Comparison of ENCODE assay signal across 14 mouse cellular contexts in the genomic region with DNA sequence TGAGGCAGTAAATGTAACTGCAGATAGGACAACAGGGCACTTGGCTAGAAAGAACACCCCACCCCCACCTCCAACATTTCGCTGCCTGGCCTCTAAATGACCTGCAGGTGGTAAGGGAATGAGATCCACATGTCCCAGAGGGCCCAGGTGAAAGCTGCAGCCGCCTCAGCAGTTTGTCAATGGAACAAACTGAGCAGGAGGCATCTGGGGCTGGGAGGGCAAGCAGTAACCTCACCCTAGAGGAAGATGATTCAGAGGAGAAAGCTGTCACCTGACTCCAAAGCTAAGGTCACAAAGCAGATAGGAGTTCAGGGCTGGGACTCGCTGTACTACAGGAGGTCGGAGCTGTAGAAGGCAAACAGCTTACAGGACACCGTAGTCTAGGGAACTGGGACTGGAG.
DNase-seq lines count a peak whose midpoint lies in the region; ATAC-seq and TF ChIP-seq lines count a peak whose summit lies in the region.
"Had no signal": no experiment of that assay in that cellular context is flagged by ENCODE, and none has a peak within 500 bp of the region (broad histone marks: within the 10 kb centered on the region; RNA-seq: fewer than 3 reads in every experiment).

No protein-coding gene starts in this region.

- 32% methylated on average over 5 of the region's 5 CpGs for WGBS in kidney, adult 2 months
- 36% methylated on average over 5 of the region's 5 CpGs for WGBS in kidney, embryonic 15.5 days
- 44% methylated on average over 5 of the region's 5 CpGs for WGBS in stomach, postnatal 0 days

- no peaks in the 10 kb centered on the region for H3K4me1 ChIP-seq in kidney, adult 2 months (ENCODE audit: control insufficient read depth, insufficient read depth, low read length)
- H3K4me1 ChIP-seq in kidney, embryonic 15.5 days, result no peaks in the 10 kb centered on the region
- H3K4me1 ChIP-seq in stomach, postnatal 0 days (replicated peaks; ENCODE audit: control insufficient read depth, insufficient read depth), result no peaks in the 10 kb centered on the region

- no peak overlapping the region for H3K4me2 ChIP-seq in kidney, embryonic 15.5 days
- H3K4me2 ChIP-seq in stomach, postnatal 0 days (replicated peaks; ENCODE audit: low read depth), result no peak overlapping the region
- H3K4me2 ChIP-seq: embryonic facial prominence, embryonic 13.5 days; forebrain, embryonic 12.5 days; limb, embryonic 12.5 days; lung, embryonic 14.5 days had no signal

- no peak for ATAC-seq in kidney, embryonic 15.5 days (replicated peaks; ENCODE audit: low FRiP score)
- ATAC-seq in stomach, postnatal 0 days (ENCODE audit: low FRiP score, low TSS enrichment), result peak; percentile 61; the same call in 1 of the 2 replicates

- TF ChIP-seq EP300 in stomach, postnatal 0 days (optimal IDR thresholded peaks at IDR 0.05), result no peak

- no peaks in the 10 kb centered on the region for H3K9me3 ChIP-seq in kidney, embryonic 15.5 days (replicated peaks)
- H3K9me3 ChIP-seq in stomach, postnatal 0 days (ENCODE audit: control insufficient read depth, low read length), result no peaks in the 10 kb centered on the region
- H3K9me3 ChIP-seq: embryonic facial prominence, embryonic 13.5 days; forebrain, embryonic 12.5 days; limb, embryonic 12.5 days had no signal

- H3K36me3 ChIP-seq in kidney, adult 2 months (ENCODE audit: control insufficient read depth, insufficient read depth, low read length), result no peaks in the 10 kb centered on the region
- H3K36me3 ChIP-seq in kidney, embryonic 15.5 days, result no peaks in the 10 kb centered on the region
- H3K36me3 ChIP-seq in stomach, postnatal 0 days (ENCODE audit: control insufficient read depth, insufficient read depth, low read length), result no peaks in the 10 kb centered on the region
- H3K36me3 ChIP-seq: embryonic facial prominence, embryonic 13.5 days; forebrain, embryonic 12.5 days; limb, embryonic 12.5 days had no signal

- DNase-seq in kidney, adult 2 months, result peak; percentile 21
- peak; percentile 17 for DNase-seq in embryo, embryonic 11.5 days (ENCODE audit: low read depth, low spot score)
- DNase-seq in kidney, adult 9 months, result peak; percentile 22
- no peak for DNase-seq in stomach, postnatal 0 days (ENCODE audit: low spot score)
- DNase-seq in left cerebral cortex, postnatal 36 days (ENCODE audit: low spot score in 2 of 2), result no peak
- DNase-seq in layer of hippocampus, adult 2 months (ENCODE audit: low spot score in 2 of 2), result no peak
- DNase-seq: cerebellum, adult 11-12 months; heart, adult 2 months; heart, postnatal 36 days; lung, embryonic 14.5 days had no signal

- no peak for TF ChIP-seq POLR2A in kidney, adult 2 months (IDR thresholded peaks at IDR 0.05; ENCODE audit: low read depth, low read length)

- no peak overlapping the region for H3K9ac ChIP-seq in kidney, embryonic 15.5 days
- H3K9ac ChIP-seq in stomach, postnatal 0 days (ENCODE audit: low read length), result no peak overlapping the region
- H3K9ac ChIP-seq: embryonic facial prominence, embryonic 13.5 days; forebrain, embryonic 12.5 days; limb, embryonic 12.5 days; lung, embryonic 14.5 days had no signal

- H3K27ac ChIP-seq in kidney, adult 2 months (ENCODE audit: insufficient read depth, low read depth, low read length), result no peak overlapping the region
- H3K27ac ChIP-seq in kidney, embryonic 15.5 days, result no peak overlapping the region
- H3K27ac ChIP-seq in stomach, postnatal 0 days (replicated peaks), result no peak overlapping the region
- no peak overlapping the region for H3K27ac ChIP-seq in layer of hippocampus, adult 2 months
- H3K27ac ChIP-seq: embryonic facial prominence, embryonic 13.5 days; forebrain, embryonic 12.5 days; heart, adult 2 months; limb, embryonic 12.5 days had no signal

- H3K27me3 ChIP-seq in kidney, adult 2 months (replicated peaks; ENCODE audit: control insufficient read depth, insufficient read depth, low read length), result no peaks in the 10 kb centered on the region
- H3K27me3 ChIP-seq in kidney, embryonic 15.5 days, result no peaks in the 10 kb centered on the region
- H3K27me3 ChIP-seq in stomach, postnatal 0 days (ENCODE audit: control insufficient read depth, insufficient read depth, low read length), result no peaks in the 10 kb centered on the region
- H3K27me3 ChIP-seq: limb, embryonic 12.5 days had no signal

- intact Hi-C loops in left cerebral cortex, postnatal 36 days (cut with DNase I), result no loop called here

- H3K4me3 ChIP-seq in kidney, adult 2 months (ENCODE audit: insufficient read depth, low read depth, low read length), result no peak overlapping the region
- H3K4me3 ChIP-seq in kidney, embryonic 15.5 days (replicated peaks), result no peak overlapping the region
- no peak overlapping the region for H3K4me3 ChIP-seq in stomach, postnatal 0 days (ENCODE audit: low read depth, low read length)
- H3K4me3 ChIP-seq in layer of hippocampus, adult 2 months, result no peak overlapping the region
- H3K4me3 ChIP-seq: embryonic facial prominence, embryonic 13.5 days; forebrain, embryonic 12.5 days; heart, adult 2 months; limb, embryonic 12.5 days had no signal

- TF ChIP-seq CTCF in kidney, adult 2 months (conservative IDR thresholded peaks at IDR 0.05; ENCODE audit: insufficient read depth, insufficient read length, low read depth, low read length), result no peak
- no peak for TF ChIP-seq CTCF in stomach, postnatal 0 days (IDR thresholded peaks at IDR 0.05; ENCODE audit: low read depth)
- no peak for TF ChIP-seq CTCF in layer of hippocampus, adult 2 months (conservative IDR thresholded peaks at IDR 0.05)

Comparison
In these comparisons a context has a peak if more than half of its experiments do, and no peak if none do; other contexts are left out.
1. DNase-seq: peak in kidney, adult 2 months (single experiment), embryo, embryonic 11.5 days (single experiment) and kidney, adult 9 months (single experiment); none in stomach, postnatal 0 days (single experiment), left cerebral cortex, postnatal 36 days (0 of 2) and layer of hippocampus, adult 2 months (0 of 2).